Mouse (Mus musculus) bone marrow macrophage, adult 2 months (primary cell): ENCODE data around the gene Itgav. TPM values are rescaled to one million over a fixed set of nuclear protein-coding genes. Genes with fewer than 3 reads are reported as not detected.
"Not testable (repeated sequence)": the region's sequence is repeated elsewhere in the genome, so short reads cannot be mapped to it uniquely, and the experiment has no call there.

Experiments
- H3K27ac ChIP-seq: 2 replicates; pipeline ENCODE4 v1.5.1; 2012; ENCODE audit warnings: low read depth, low read length; ENCODE audit not compliant: insufficient read depth
- H3K4me1 ChIP-seq: 2 replicates; pipeline ENCODE4 v1.6.1; 2012; ENCODE audit warnings: low read length; ENCODE audit not compliant: control insufficient read depth, insufficient read depth
- H3K4me3 ChIP-seq: 2 replicates; pipeline ENCODE4 v1.5.1; 2012; ENCODE audit warnings: mild to moderate bottlenecking, low read length, moderate library complexity; ENCODE audit not compliant: insufficient read depth
- CTCF ChIP-seq: IDR thresholded peaks from 2 replicates; pipeline ENCODE4 v1.5.1; 2012; ENCODE audit warnings: low read depth, mild to moderate bottlenecking, low read length, moderate library complexity
- POLR2A ChIP-seq: IDR thresholded peaks from 2 replicates; pipeline ENCODE4 v1.6.1; 2012; ENCODE audit warnings: mild to moderate bottlenecking, low read depth, low read length, borderline replicate concordance
- polyA plus RNA-seq: library from polyadenylated mRNA; stranded (reverse); fragments of >200 nt; gene quantifications from 2 replicates; pipeline ENCODE4 v1.2.4, GENCODE M21; 2012; ENCODE audit not compliant: missing spikeins, insufficient read depth, insufficient read length

Gene Itgav
- polyA plus RNA-seq, 1 experiment = 93.4 TPM

DNA sequence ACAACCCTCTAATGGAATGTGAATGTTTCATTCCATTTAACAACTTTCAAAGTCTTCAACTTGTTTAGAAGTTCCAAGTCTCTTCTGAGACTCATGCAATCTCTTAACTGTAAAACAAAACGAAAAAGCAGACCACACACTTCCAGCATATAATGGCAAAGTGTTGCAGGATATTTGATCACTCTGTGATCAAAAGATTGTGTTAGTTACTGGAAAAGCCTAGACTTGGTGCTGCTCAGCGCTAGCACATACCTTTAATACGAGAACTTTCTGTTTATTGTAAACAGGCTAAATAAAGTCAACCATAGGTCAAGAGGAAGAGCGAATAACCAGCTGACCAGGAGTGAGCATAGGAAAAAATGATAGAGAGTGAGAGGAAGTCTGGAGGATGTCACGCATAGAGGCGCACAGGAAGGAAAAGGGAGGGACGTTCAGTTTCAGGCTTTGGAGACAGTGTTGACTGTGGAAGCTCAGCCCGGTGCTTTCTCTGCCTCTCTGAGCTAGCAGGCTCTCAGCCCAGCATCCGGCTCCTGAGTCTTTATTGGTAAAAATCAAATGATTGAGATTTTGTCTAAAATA is 18.5 kb upstream of the Itgav start:
- no peak overlapping the region for H3K4me3 ChIP-seq

DNA sequence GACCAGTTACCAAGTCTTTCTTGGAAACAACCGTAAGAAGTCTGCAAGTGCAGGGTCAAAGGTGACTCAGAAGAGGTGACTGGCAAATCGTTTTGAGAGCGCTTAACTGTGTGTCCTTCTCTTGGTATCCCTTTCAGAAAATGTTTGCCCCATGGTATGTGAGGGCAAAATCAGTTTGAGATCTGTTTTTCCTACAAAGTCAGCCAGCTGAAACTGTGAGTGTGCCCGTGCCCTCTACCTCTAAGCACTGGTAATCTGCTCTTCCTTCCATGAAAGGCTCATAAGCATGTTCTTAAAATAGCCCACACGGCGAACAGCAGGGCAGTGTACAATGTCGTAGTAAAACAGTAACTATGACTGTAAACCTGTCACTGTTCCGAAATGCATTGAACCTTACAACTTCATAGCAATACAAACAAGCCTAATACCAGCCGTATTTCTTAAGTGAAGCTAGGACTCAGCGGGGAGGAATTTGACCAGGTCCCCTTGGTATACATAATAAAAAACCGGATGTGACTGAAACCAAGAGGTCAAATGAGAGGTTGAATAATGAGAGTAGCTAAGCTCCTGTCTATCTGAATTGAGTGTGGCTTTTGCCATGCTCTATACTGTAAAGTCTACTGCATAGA is 14.2 kb upstream of the Itgav start:
- no peak for TF ChIP-seq CTCF
- TF ChIP-seq POLR2A = no peak
- Histone ChIP-seq H3K4me3 (no peak overlapping the region), H3K27ac (no peak overlapping the region), H3K4me1 (peaks cover 24% of the 10 kb centered on the region)

More for the DNA sequence above, 18.5 kb upstream of the Itgav start:
- TF ChIP-seq CTCF (no peak), POLR2A (no peak)
- Histone ChIP-seq H3K4me1 (peaks cover 29% of the 10 kb centered on the region), H3K27ac (peak overlapping the region; percentile 30; the same call in 1 of the 2 replicates)

DNA sequence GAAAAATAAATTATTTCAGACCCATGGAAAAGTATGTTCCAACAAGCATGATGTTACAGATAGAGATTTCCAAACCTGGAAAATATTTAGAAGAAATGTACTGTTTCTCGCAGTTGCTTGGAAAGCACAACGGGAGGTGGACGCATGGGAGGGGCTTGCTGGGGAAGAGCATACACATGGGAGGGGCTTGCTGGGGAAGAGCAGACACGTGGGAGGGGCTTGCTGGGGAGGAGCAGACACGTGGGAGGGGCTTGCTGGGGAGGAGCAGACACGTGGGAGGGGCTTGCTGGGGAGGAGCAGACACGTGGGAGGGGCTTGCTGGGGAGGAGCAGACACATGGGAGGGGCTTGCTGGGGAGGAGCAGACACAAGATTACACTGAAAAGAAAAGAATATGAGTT is 10.9 kb upstream of the Itgav start:
- H3K4me1 ChIP-seq = peaks cover 12% of the 10 kb centered on the region
- H3K27ac ChIP-seq, H3K4me3 ChIP-seq: not testable (repeated sequence)

DNA sequence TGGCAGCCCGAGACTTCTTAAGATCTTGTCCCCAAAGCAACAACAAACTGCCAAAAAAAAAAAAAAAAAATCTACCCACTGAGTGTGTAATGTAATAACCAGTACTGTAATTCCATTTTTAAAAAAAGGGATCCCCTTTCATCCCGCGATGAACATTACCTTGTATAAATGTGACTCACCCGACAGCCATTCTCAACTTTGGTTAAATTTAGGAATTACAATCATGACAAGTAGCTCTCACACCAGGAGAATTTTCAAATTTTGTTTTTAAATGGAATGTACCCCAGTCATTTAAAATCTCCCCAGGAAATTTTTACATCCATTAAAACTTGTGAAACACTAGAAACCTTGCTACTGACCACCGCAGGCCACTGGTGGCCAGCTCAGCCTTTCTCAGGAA is 10.3 kb upstream of the Itgav start:
- no peak for TF ChIP-seq POLR2A
- no peak for TF ChIP-seq CTCF

DNA sequence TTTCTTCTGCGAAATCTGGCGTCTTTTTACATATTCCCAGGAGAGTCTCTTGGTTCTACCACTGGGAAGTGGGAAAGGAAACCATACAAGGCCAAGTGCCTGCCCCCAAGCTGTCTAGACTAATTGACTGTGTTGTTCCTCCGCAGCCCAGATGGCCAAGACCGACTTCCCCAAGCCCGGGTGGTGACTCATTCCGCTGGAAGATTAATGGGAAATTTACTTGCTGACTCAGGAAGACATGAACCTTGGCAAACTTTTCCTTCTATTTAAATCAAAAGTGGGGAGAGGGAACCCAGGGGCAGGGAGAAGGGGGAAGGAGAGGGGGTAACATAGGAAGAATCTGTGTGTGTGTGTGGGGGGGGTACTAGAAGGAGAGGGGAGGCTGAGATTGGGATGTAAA is 9.4 kb upstream of the Itgav start:
- no peak overlapping the region for H3K4me3 ChIP-seq
- H3K4me1 ChIP-seq = peaks cover 14% of the 10 kb centered on the region
- no peak overlapping the region for H3K27ac ChIP-seq
- no peak for TF ChIP-seq CTCF
- no peak for TF ChIP-seq POLR2A

More for the DNA sequence above, 10.3 kb upstream of the Itgav start:
- Histone ChIP-seq H3K4me3 (no peak overlapping the region), H3K4me1 (peaks cover 12% of the 10 kb centered on the region), H3K27ac (no peak overlapping the region)

DNA sequence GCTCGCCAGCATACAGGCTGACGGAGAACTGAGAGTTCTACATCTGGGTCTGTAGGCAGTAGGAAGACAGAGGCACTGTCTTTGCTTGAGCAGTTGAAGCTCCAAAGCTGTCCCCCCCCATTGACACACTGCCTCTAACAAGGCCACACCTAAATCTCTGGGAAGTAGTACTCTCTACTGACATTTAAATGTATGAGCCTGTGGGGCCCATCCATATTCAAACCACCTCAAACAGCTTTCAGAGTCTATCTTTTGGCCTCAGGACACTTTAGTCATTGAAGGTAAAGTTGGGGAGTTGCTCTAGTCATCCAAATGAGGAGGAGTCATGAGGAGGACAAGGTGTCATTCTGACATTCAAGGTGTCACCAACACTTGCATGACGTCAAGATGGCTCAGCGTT is 5.9 kb upstream of the Itgav start:
- no peak overlapping the region for H3K4me3 ChIP-seq
- H3K4me1 ChIP-seq = peaks cover 29% of the 10 kb centered on the region
- H3K27ac ChIP-seq = no peak overlapping the region
- no peak for TF ChIP-seq POLR2A
- TF ChIP-seq CTCF = no peak

DNA sequence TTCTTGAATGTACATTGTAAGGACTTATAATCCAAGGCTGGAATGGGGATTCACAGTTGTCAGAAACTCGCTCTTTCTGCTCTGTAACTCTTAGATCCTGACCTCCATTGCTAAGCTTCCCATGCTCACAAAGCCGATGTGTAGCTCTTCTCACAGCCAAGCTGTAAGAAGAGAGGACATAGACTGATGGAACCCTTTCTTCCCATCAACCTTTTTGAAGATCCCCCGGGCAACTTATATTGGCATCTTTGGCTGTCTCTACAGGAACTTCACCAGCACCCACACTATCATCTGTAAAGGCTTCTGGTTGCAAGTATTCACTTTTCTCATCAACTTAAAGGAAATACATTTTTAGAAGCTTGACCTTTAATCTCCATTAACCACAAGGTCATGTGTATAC is 2.6 kb upstream of the Itgav start:
- H3K4me3 ChIP-seq = no peak overlapping the region; the same call in 1 of the 2 replicates
- peak overlapping the region; percentile 54 for H3K27ac ChIP-seq
- peaks cover 26% of the 10 kb centered on the region for H3K4me1 ChIP-seq
- no peak for TF ChIP-seq POLR2A
- no peak for TF ChIP-seq CTCF

DNA sequence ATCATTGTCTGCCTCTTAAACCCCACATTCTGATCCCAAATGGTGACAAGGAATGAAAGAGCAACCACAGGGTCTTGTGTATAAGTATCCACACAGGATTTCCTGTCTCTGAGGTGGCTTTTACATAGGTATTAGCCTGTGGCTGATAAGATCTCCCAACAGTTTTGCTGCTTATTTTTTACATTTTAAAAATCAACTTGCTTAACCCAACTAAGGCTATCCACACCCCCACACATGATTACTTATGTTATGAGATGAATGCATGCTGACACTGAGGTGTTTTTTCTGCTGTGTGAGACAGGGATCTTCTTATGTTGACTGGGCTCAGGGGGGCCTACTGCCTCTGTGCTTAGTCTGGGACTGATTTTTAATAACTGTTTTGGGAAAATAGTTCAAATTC is 1.3 kb upstream of the Itgav start:
- H3K4me1 ChIP-seq = peaks cover 29% of the 10 kb centered on the region
- no peak overlapping the region for H3K4me3 ChIP-seq
- no peak overlapping the region for H3K27ac ChIP-seq
- TF ChIP-seq POLR2A = no peak
- no peak for TF ChIP-seq CTCF

DNA sequence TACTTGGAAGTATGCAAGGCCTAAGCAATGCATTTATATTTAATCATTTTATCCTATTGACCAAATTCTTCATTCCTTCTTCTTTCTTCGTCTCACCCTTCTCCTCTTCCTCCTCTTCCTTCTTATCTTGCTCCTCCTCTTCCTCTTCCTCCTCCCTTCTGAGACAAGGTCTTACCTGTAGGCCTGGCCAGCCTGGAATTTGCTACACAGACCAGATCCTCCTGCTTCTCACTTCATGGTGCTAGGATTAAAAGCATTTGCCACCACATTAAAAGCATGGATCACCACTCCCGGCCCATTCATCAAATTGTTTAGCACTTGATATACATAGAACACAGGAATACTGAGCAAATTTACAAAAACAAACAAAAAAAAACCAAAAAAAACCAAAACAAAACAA is 851 bp upstream of the Itgav start:
- H3K4me1 ChIP-seq = peaks cover 32% of the 10 kb centered on the region
- H3K27ac ChIP-seq = peak overlapping the region; percentile 76; the same call in 1 of the 2 replicates
- TF ChIP-seq POLR2A (no peak), CTCF (no peak)
- no peak overlapping the region for H3K4me3 ChIP-seq

DNA sequence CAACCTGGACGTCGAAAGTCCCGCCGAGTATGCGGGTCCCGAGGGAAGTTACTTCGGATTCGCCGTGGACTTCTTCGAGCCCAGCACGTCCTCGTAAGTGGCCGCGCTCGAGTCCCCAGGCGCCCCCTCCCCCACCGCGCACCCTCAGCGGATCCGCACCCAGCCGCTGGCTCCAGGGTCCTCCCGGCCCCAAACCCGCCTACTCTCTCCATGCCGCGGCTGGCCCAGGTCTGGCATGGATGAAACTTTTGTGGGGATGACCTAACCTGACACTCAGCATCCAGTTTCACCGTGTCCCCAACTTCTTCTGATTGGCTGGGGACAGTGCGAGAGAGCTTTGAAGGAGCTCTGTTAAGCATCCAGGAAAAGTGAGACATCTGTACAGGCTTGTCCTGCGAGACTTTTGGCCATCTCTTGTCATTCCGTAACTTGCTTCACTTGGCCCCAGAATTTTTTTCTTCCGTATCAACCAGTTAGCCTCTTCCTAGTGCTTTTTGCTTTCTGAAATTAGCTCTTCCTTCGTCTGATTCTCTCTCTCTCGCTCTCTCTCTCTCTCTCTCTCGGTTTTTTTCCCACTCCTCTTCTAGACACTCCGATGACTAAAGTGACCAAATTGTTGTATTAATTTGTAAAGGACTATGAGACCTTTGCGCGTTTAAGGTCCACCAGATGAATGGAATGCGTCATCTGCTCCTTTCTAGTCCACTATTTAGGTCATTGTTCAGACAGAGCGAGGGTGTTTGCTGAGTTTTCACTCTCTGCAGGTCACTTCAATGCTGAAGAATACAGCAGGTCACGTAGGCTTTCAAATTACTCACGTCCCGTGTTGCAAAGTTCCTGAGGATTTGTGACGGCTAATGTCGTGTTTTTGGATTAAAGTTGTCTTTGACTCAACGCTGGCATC is 882 bp downstream of the Itgav start:
- H3K27ac ChIP-seq = peak overlapping the region; percentile 84
- peaks cover 40% of the 10 kb centered on the region for H3K4me1 ChIP-seq
- peak overlapping the region; percentile 87 for H3K4me3 ChIP-seq
- TF ChIP-seq CTCF (no peak), POLR2A (no peak)
